Mouse (Mus musculus): Measurements from ENCODE around the gene Slc44a5.

GRCm38 (mm10) chr3:154305163-154305884 is 332.1 kb downstream of the Slc44a5 start:
- TF ChIP-seq CTCF (IDR thresholded peaks at IDR 0.05; ENCODE audit: control insufficient read depth, insufficient read depth, insufficient replicate concordance, low read depth, low read length): no peak
- no peak for TF ChIP-seq POLR2A (IDR thresholded peaks at IDR 0.05; ENCODE audit: control insufficient read depth, low read depth, low read length)
